Mouse (Mus musculus) neural tube, embryonic 12.5 days (tissue): ENCODE results near the gene Gdf15. TPM values are rescaled to one million over a fixed set of nuclear protein-coding genes. Genes with fewer than 3 reads are reported as not detected.

Source experiments
- ATAC-seq: fragments of 200-750 bp; cut with Nextera tagmentation; 2 replicates; pipeline ENCODE4 v1.8.0; 2017; ENCODE audit warnings: low read depth, mild to moderate bottlenecking, moderate TSS enrichment, moderate library complexity; ENCODE audit not compliant: low FRiP score
- H3K27ac ChIP-seq: fragments of 300-500 bp; sonication (generic); 2 replicates; pipeline ENCODE4 v1.5.1; 2016
- H3K27me3 ChIP-seq: fragments of 300-500 bp; sonication (generic); replicated peaks from 2 replicates; pipeline ENCODE4 v1.6.1; 2016; ENCODE audit warnings: mild to moderate bottlenecking
- H3K36me3 ChIP-seq: fragments of 300-500 bp; sonication (generic); 2 replicates; pipeline ENCODE4 v1.6.1; 2016; ENCODE audit warnings: mild to moderate bottlenecking
- H3K4me1 ChIP-seq: fragments of 300-500 bp; sonication (generic); 2 replicates; pipeline ENCODE4 v1.6.1; 2016
- H3K4me2 ChIP-seq: fragments of 300-500 bp; sonication (generic); replicated peaks from 2 replicates; pipeline ENCODE4 v1.6.1; 2016; ENCODE audit warnings: mild to moderate bottlenecking
- H3K4me3 ChIP-seq: fragments of 300-500 bp; sonication (generic); 2 replicates; pipeline ENCODE4 v1.5.1; 2016
- H3K9ac ChIP-seq: fragments of 300-500 bp; sonication (generic); 2 replicates; pipeline ENCODE4 v1.6.1; 2016; ENCODE audit warnings: mild to moderate bottlenecking
- H3K9me3 ChIP-seq: fragments of 300-500 bp; sonication (generic); 2 replicates; pipeline ENCODE4 v1.6.1; 2016; ENCODE audit warnings: mild to moderate bottlenecking
- WGBS: fragments of 180-500 bp; shearing (Covaris S2); methylation state at CpG from one replicate; pipeline ENCODE4 v1.1.7; 2016; 5-methylcytosine and 5-hydroxymethylcytosine counted together
- polyA plus RNA-seq: library from polyadenylated mRNA; unstranded; fragments of >200 nt; fragmentation: Nextera tagmentation; extraction: Ambion mirVana; gene quantifications from 2 replicates; pipeline ENCODE4 v1.2.1, GENCODE M21; 2016

The Gdf15 gene
- polyA plus RNA-seq, 1 experiment from 2014 or later: not detected

GRCm38 (mm10) chr8:70599507-70600290 lies 32.6 kb downstream of the Gdf15 start:
- H3K4me1 ChIP-seq: peaks cover 77% of the 10 kb centered on the region
- peaks cover 17% of the 10 kb centered on the region for H3K36me3 ChIP-seq
- peaks cover 7% of the 10 kb centered on the region for H3K27me3 ChIP-seq
- H3K4me3 ChIP-seq: no peak overlapping the region
- ATAC-seq: no peak
- WGBS: 83% methylated on average over 12 of the region's 12 CpGs
- H3K27ac ChIP-seq: no peak overlapping the region
- H3K9me3 ChIP-seq: no peaks in the 10 kb centered on the region
- H3K9ac ChIP-seq: 0 out of 2 replicates have a peak overlapping the region, but pooled peaks have one; percentile 26
- H3K4me2 ChIP-seq: peak overlapping the region; percentile 59; the same call in 1 of the 2 replicates

GRCm38 (mm10) chr8:70598722-70599121 lies 33.5 kb downstream of the Gdf15 start:
- H3K9ac ChIP-seq: peak overlapping the region; percentile 79
- peaks cover 17% of the 10 kb centered on the region for H3K36me3 ChIP-seq
- peak overlapping the region; percentile 43; the same call in 1 of the 2 replicates for H3K4me3 ChIP-seq
- H3K4me1 ChIP-seq: peaks cover 79% of the 10 kb centered on the region
- no peak overlapping the region for H3K27ac ChIP-seq
- no peaks in the 10 kb centered on the region for H3K9me3 ChIP-seq
- H3K27me3 ChIP-seq: peaks cover 7% of the 10 kb centered on the region
- 13% methylated on average over 10 of the region's 10 CpGs for WGBS
- ATAC-seq: no peak
- peak overlapping the region; percentile 92 for H3K4me2 ChIP-seq

DNA sequence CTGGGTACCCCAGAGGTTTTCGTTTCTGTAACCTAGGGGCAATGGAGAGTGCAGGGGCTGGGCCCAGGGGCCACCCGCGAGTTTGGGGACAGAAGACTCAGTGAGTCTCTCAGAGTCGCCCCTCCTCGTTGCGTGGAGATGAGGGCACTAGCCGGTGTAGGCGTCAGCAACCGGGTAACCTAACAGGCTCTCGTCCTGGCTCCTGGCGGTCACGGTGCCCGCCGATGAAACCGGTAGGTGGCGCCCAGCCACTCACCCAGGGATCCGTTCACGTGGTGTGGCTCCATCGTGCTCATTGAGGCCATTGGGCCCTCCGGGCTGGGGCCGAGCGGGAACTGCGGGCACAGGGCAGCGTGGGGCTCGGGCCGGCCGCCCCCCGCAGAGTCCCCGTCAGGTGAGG lies 34.0 kb downstream of the Gdf15 start:
- peak overlapping the region; percentile 43 for H3K4me3 ChIP-seq

GRCm38 (mm10) chr8:70597417-70598272 lies 34.6 kb downstream of the Gdf15 start:
- WGBS: 5% methylated on average over 67 of the region's 68 CpGs
- Histone ChIP-seq H3K36me3 (peaks cover 14% of the 10 kb centered on the region), H3K4me1 (peaks cover 89% of the 10 kb centered on the region), H3K27ac (no peak overlapping the region), H3K27me3 (peaks cover 7% of the 10 kb centered on the region), H3K4me2 (peak overlapping the region; percentile 92), H3K4me3 (peak overlapping the region; percentile 43), H3K9me3 (no peaks in the 10 kb centered on the region), H3K9ac (peak overlapping the region; percentile 79)
- no peak for ATAC-seq

More for the DNA sequence above, 34.0 kb downstream of the Gdf15 start:
- H3K27me3 ChIP-seq: peaks cover 7% of the 10 kb centered on the region
- H3K4me1 ChIP-seq: peaks cover 83% of the 10 kb centered on the region
- ATAC-seq: peak; percentile 17
- 2% methylated on average over 29 of the region's 29 CpGs for WGBS
- peak overlapping the region; percentile 79 for H3K9ac ChIP-seq
- peaks cover 17% of the 10 kb centered on the region for H3K36me3 ChIP-seq
- H3K27ac ChIP-seq: no peak overlapping the region
- H3K9me3 ChIP-seq: no peaks in the 10 kb centered on the region
- peak overlapping the region; percentile 92 for H3K4me2 ChIP-seq

DNA sequence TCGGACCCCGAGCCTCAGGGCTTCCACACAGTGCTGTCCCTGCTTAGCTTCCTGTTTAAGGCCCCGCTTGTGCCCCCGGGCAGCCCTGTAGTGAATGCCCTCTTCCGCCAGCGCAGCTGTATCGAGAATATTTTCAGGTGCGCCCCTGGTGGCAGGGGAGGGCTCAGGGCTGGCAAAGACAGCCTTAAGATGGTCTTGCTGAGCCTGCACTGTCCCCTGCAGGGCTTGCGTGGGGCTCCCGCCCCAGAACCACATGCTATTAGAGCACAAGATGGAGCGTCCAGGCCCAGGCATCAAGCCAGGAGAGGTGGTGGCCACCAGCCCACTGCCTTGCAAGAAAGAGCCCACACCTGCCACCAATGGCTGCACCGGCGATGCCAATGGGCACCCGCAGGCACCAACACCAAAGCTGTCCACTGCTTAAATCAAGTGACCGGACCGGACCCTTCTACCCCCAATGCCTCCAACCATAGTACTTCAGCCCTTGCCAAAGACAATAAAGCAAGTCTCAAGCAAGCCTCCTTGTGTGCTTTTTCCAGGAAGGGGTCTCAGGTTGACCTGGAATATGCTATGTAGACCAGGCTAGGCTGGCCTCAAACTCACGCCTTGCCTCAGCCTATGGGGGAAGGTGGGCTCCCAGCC lies 35.4 kb downstream of the Gdf15 start:
- H3K9ac ChIP-seq: no peak overlapping the region
- peak overlapping the region; percentile 92 for H3K4me2 ChIP-seq
- 88% methylated on average over 17 of the region's 17 CpGs for WGBS
- peaks cover 82% of the 10 kb centered on the region for H3K4me1 ChIP-seq
- no peak for ATAC-seq
- no peaks in the 10 kb centered on the region for H3K9me3 ChIP-seq
- no peak overlapping the region for H3K27ac ChIP-seq
- no peak overlapping the region for H3K4me3 ChIP-seq
- H3K27me3 ChIP-seq: peaks cover 7% of the 10 kb centered on the region
- peaks cover 12% of the 10 kb centered on the region for H3K36me3 ChIP-seq

- Histone ChIP-seq H3K9me3 (no peaks in the 10 kb centered on the region), H3K27me3 (peaks cover 7% of the 10 kb centered on the region), H3K9ac (no peak overlapping the region), H3K4me3 (no peak overlapping the region), H3K27ac (no peak overlapping the region), H3K4me1 (peaks cover 76% of the 10 kb centered on the region), H3K4me2 (0 out of 2 replicates have a peak overlapping the region, but pooled peaks have one; percentile 99), H3K36me3 (peaks cover 17% of the 10 kb centered on the region)
- WGBS: 93% methylated on average over 18 of the region's 18 CpGs
- ATAC-seq: no peak
Measured at GRCm38 (mm10) chr8:70596216-70596615, 36.0 kb downstream of the Gdf15 start.

- no peak for ATAC-seq
- H3K27me3 ChIP-seq: peaks cover 7% of the 10 kb centered on the region
- peak overlapping the region; percentile 99 for H3K4me2 ChIP-seq
- no peak overlapping the region for H3K27ac ChIP-seq
- H3K4me3 ChIP-seq: no peak overlapping the region
- H3K36me3 ChIP-seq: peaks cover 19% of the 10 kb centered on the region
- H3K9me3 ChIP-seq: no peaks in the 10 kb centered on the region
- WGBS: 96% methylated on average over 12 of the region's 12 CpGs
- H3K9ac ChIP-seq: no peak overlapping the region
- peaks cover 72% of the 10 kb centered on the region for H3K4me1 ChIP-seq
Measured at GRCm38 (mm10) chr8:70595811-70596210, 36.4 kb downstream of the Gdf15 start.

- H3K4me3 ChIP-seq: peak overlapping the region; percentile 54
- H3K9ac ChIP-seq: peak overlapping the region; percentile 69
- peak; percentile 28 for ATAC-seq
- H3K9me3 ChIP-seq: no peaks in the 10 kb centered on the region
- peaks cover 63% of the 10 kb centered on the region for H3K4me1 ChIP-seq
- peaks cover 27% of the 10 kb centered on the region for H3K36me3 ChIP-seq
- peak overlapping the region; percentile 34 for H3K27ac ChIP-seq
- peaks cover 7% of the 10 kb centered on the region for H3K27me3 ChIP-seq
- WGBS: 10% methylated on average over 82 of the region's 82 CpGs
- H3K4me2 ChIP-seq: peak overlapping the region; percentile 99
Measured at GRCm38 (mm10) chr8:70594621-70595564, 37.4 kb downstream of the Gdf15 start.

DNA sequence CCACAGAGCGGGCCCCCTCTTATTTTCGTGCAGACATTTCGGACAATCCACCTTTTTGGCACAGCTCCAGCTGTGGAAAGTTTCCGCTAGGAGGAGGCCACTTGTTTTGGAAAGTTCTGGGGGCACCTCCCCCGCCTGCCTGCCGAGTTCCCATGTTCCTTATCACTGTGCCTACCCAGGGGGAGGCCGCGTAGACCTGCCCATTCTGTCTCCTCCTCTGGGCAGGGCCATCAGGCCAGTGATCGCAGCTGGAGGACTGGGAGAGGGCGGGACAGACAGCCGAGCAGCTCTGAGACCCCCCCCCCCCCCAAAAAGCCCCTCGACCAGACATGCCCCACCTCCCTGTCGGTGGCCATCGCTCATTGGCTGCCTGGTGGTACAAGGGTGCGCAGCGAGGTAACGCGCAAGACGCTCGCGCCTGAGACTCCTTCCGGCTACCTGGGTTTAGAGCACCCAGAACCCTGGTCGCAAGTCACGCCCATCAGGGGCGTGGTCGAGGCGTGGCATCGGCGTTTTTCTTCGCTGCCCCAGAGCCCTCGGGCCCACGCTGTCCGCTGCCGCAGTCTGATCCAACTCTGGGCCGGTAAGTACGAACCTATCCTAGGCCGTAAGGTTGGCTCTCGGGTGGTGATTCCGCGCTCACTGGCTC lies 38.2 kb downstream of the Gdf15 start, which contains the start of gene Isyna1:
TSS of gene Isyna1 (plus strand) at position 413 of the 649 bp plus-strand sequence.
- Histone ChIP-seq H3K4me1 (peaks cover 56% of the 10 kb centered on the region), H3K9me3 (no peaks in the 10 kb centered on the region), H3K9ac (peak within 1 kb of the TSS; percentile 69), H3K4me2 (peak within 1 kb of the TSS; percentile 99), H3K27ac (peak within 1 kb of the TSS; percentile 34), H3K27me3 (peaks cover 7% of the 10 kb centered on the region), H3K4me3 (peak within 1 kb of the TSS; percentile 54), H3K36me3 (peaks cover 34% of the 10 kb centered on the region)
- peak; percentile 69 for ATAC-seq
- WGBS: 1% methylated on average over 40 of the region's 40 CpGs

DNA sequence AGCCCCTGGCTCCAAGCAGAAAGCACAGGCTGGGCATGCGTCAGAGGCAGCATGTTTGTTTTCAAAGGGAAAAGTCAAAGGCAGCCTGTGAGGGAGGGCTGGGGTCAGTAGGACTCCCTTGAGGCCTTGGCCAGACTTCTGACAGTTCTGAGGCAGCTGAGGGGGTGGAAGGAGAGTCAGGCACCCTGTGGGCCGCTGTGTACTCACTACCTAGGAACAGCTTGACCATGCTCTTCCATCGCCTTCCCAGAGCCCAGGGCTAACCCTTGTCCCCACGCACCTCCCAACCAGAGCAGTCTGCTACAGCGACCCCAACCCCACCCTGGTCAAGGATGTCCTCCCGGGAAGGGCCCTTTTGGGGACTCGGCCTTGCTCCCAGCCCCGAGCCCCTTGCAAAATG lies 39.1 kb downstream of the Gdf15 start:
- 0 out of 2 replicates have a peak overlapping the region, but pooled peaks have one; percentile 69 for H3K9ac ChIP-seq
- no peak overlapping the region for H3K27ac ChIP-seq
- ATAC-seq: no peak
- peak overlapping the region; percentile 99 for H3K4me2 ChIP-seq
- H3K4me1 ChIP-seq: peaks cover 48% of the 10 kb centered on the region
- 49% methylated on average over 8 of the region's 8 CpGs for WGBS
- no peaks in the 10 kb centered on the region for H3K9me3 ChIP-seq
- no peak overlapping the region for H3K4me3 ChIP-seq
- H3K36me3 ChIP-seq: peaks cover 39% of the 10 kb centered on the region
- peaks cover 7% of the 10 kb centered on the region for H3K27me3 ChIP-seq
